Mouse (Mus musculus): ENCODE measurements around the gene L3mbtl3. TPM values are rescaled to one million over a fixed set of nuclear protein-coding genes. Genes with fewer than 3 reads are reported as not detected.

Gene L3mbtl3
- total and polyA plus RNA-seq, 3 experiments = 1.9 to 8.6 (median 7.3) TPM

- Histone ChIP-seq H3K4me1 (ENCODE audit: control insufficient read depth, insufficient read depth, low read length) (no peaks in the 10 kb centered on the region), H3K36me3 (ENCODE audit: control insufficient read depth, insufficient read depth, low read length) (no peaks in the 10 kb centered on the region), H3K27me3 (ENCODE audit: control insufficient read depth, insufficient read depth, low read length) (no peaks in the 10 kb centered on the region), H3K9ac (ENCODE audit: low read depth, low read length) (no peak overlapping the region), H3K4me3 (no peak overlapping the region), H3K79me2 (replicated peaks; ENCODE audit: control insufficient read depth, insufficient read depth, low read length) (no peaks in the 10 kb centered on the region), H3K27ac (no peak overlapping the region)
- TF ChIP-seq CTCF (IDR thresholded peaks at IDR 0.05) = no peak
- TF ChIP-seq POLR2A (IDR thresholded peaks at IDR 0.05; ENCODE audit: insufficient read depth, low read depth, low read length) = no peak
- no peak for TF ChIP-seq EP300 (IDR thresholded peaks at IDR 0.05; ENCODE audit: insufficient read depth, low read depth, low read length)
- DNase-seq = no peak
- intact Hi-C loops (cut with DNase I) = no loop called here
- 85% methylated on average over 6 of the region's 6 CpGs for WGBS
Measured at GRCm38 (mm10) chr10:26244466-26244865, 131.3 kb downstream of the L3mbtl3 start.

- no peaks in the 10 kb centered on the region for H3K36me3 ChIP-seq (ENCODE audit: control insufficient read depth, insufficient read depth, low read length)
- H3K27me3 ChIP-seq (ENCODE audit: control insufficient read depth, insufficient read depth, low read length) = no peaks in the 10 kb centered on the region
- no peak overlapping the region for H3K4me3 ChIP-seq
- H3K79me2 ChIP-seq (replicated peaks; ENCODE audit: control insufficient read depth, insufficient read depth, low read length) = no peaks in the 10 kb centered on the region
- TF ChIP-seq POLR2A (IDR thresholded peaks at IDR 0.05; ENCODE audit: insufficient read depth, low read depth, low read length) = no peak
- no peak for TF ChIP-seq CTCF (IDR thresholded peaks at IDR 0.05)
- TF ChIP-seq EP300 (IDR thresholded peaks at IDR 0.05; ENCODE audit: insufficient read depth, low read depth, low read length) = no peak
- no peak for DNase-seq
- H3K9ac ChIP-seq (ENCODE audit: low read depth, low read length) = no peak overlapping the region
- H3K4me1 ChIP-seq (ENCODE audit: control insufficient read depth, insufficient read depth, low read length) = no peaks in the 10 kb centered on the region
- no peak overlapping the region for H3K27ac ChIP-seq
- intact Hi-C loops (cut with DNase I) = no loop called here
- WGBS = 80% methylated on average over 3 of the region's 3 CpGs
Measured at GRCm38 (mm10) chr10:26243203-26243602, 132.6 kb downstream of the L3mbtl3 start.

GRCm38 (mm10) chr10:26239090-26239489, 136.7 kb downstream of the L3mbtl3 start:
- H3K27ac ChIP-seq = no peak overlapping the region
- H3K79me2 ChIP-seq (replicated peaks; ENCODE audit: control insufficient read depth, insufficient read depth, low read length) = no peaks in the 10 kb centered on the region
- TF ChIP-seq POLR2A (IDR thresholded peaks at IDR 0.05; ENCODE audit: insufficient read depth, low read depth, low read length) = no peak
- no peak for TF ChIP-seq CTCF (IDR thresholded peaks at IDR 0.05)
- TF ChIP-seq EP300 (IDR thresholded peaks at IDR 0.05; ENCODE audit: insufficient read depth, low read depth, low read length) = no peak
- H3K4me1 ChIP-seq (ENCODE audit: control insufficient read depth, insufficient read depth, low read length) = no peaks in the 10 kb centered on the region
- H3K4me3 ChIP-seq = no peak overlapping the region
- DNase-seq = no peak
- H3K27me3 ChIP-seq (ENCODE audit: control insufficient read depth, insufficient read depth, low read length) = no peaks in the 10 kb centered on the region
- intact Hi-C loops (cut with DNase I) = no loop called here
- no peaks in the 10 kb centered on the region for H3K36me3 ChIP-seq (ENCODE audit: control insufficient read depth, insufficient read depth, low read length)
- H3K9ac ChIP-seq (ENCODE audit: low read depth, low read length) = no peak overlapping the region
- WGBS = 62% methylated on average over 1 of the region's 1 CpGs

- Histone ChIP-seq H3K9ac (ENCODE audit: low read depth, low read length) (no peak overlapping the region), H3K4me3 (no peak overlapping the region), H3K27ac (no peak overlapping the region), H3K27me3 (ENCODE audit: control insufficient read depth, insufficient read depth, low read length) (no peaks in the 10 kb centered on the region), H3K4me1 (ENCODE audit: control insufficient read depth, insufficient read depth, low read length) (no peaks in the 10 kb centered on the region), H3K79me2 (replicated peaks; ENCODE audit: control insufficient read depth, insufficient read depth, low read length) (no peaks in the 10 kb centered on the region), H3K36me3 (ENCODE audit: control insufficient read depth, insufficient read depth, low read length) (no peaks in the 10 kb centered on the region)
- WGBS = 37% methylated on average over 4 of the region's 4 CpGs
- TF ChIP-seq CTCF (IDR thresholded peaks at IDR 0.05) (no peak), EP300 (IDR thresholded peaks at IDR 0.05; ENCODE audit: insufficient read depth, low read depth, low read length) (no peak), POLR2A (IDR thresholded peaks at IDR 0.05; ENCODE audit: insufficient read depth, low read depth, low read length) (no peak)
- intact Hi-C loops (cut with DNase I) = no loop called here
- DNase-seq = no peak
Measured at GRCm38 (mm10) chr10:26238559-26238958, 137.2 kb downstream of the L3mbtl3 start.

- Histone ChIP-seq H3K27me3 (ENCODE audit: control insufficient read depth, insufficient read depth, low read length) (no peaks in the 10 kb centered on the region), H3K36me3 (ENCODE audit: control insufficient read depth, insufficient read depth, low read length) (no peaks in the 10 kb centered on the region), H3K79me2 (replicated peaks; ENCODE audit: control insufficient read depth, insufficient read depth, low read length) (no peaks in the 10 kb centered on the region), H3K9ac (ENCODE audit: low read depth, low read length) (no peak overlapping the region), H3K27ac (no peak overlapping the region), H3K4me3 (no peak overlapping the region), H3K4me1 (ENCODE audit: control insufficient read depth, insufficient read depth, low read length) (no peaks in the 10 kb centered on the region)
- intact Hi-C loops (cut with DNase I) = no loop called here
- TF ChIP-seq EP300 (IDR thresholded peaks at IDR 0.05; ENCODE audit: insufficient read depth, low read depth, low read length) (no peak), POLR2A (IDR thresholded peaks at IDR 0.05; ENCODE audit: insufficient read depth, low read depth, low read length) (no peak)
- DNase-seq = no peak
- 79% methylated on average over 3 of the region's 3 CpGs for WGBS
Measured at GRCm38 (mm10) chr10:26232071-26232653, 143.6 kb downstream of the L3mbtl3 start.

GRCm38 (mm10) chr10:26229488-26229887, 146.3 kb downstream of the L3mbtl3 start, which contains the start of gene Samd3:
TSS of gene Samd3 (plus strand) at chr10:26229707.
- H3K79me2 ChIP-seq (replicated peaks; ENCODE audit: control insufficient read depth, insufficient read depth, low read length) = no peaks in the 10 kb centered on the region
- H3K4me1 ChIP-seq (ENCODE audit: control insufficient read depth, insufficient read depth, low read length) = no peaks in the 10 kb centered on the region
- no peak for DNase-seq
- TF ChIP-seq POLR2A (IDR thresholded peaks at IDR 0.05; ENCODE audit: insufficient read depth, low read depth, low read length) (no peak), EP300 (IDR thresholded peaks at IDR 0.05; ENCODE audit: insufficient read depth, low read depth, low read length) (no peak), CTCF (IDR thresholded peaks at IDR 0.05) (no peak)
- no peak within 1 kb of the TSS for H3K9ac ChIP-seq (ENCODE audit: low read depth, low read length)
- H3K27me3 ChIP-seq (ENCODE audit: control insufficient read depth, insufficient read depth, low read length) = no peaks in the 10 kb centered on the region
- no peak within 1 kb of the TSS for H3K4me3 ChIP-seq
- WGBS = 43% methylated on average over 4 of the region's 4 CpGs
- intact Hi-C loops (cut with DNase I) = no loop called here
- no peak within 1 kb of the TSS for H3K27ac ChIP-seq
- no peaks in the 10 kb centered on the region for H3K36me3 ChIP-seq (ENCODE audit: control insufficient read depth, insufficient read depth, low read length)

Data from heart, adult 2 months (tissue).